Mouse (Mus musculus) heart, embryonic 13.5 days (tissue): ENCODE data around the gene Gapvd1. TPM values are rescaled to one million over a fixed set of nuclear protein-coding genes. Genes with fewer than 3 reads are reported as not detected.
A peak's percentile ranks its signal among the peaks of the same experiment; 100 is the strongest.

ENCODE experiments used
- ATAC-seq: fragments of 200-750 bp; cut with Nextera tagmentation; 2 replicates; pipeline ENCODE4 v1.8.0; 2017; ENCODE audit warnings: moderate TSS enrichment; ENCODE audit not compliant: insufficient number of reproducible peaks, low FRiP score, low TSS enrichment; ENCODE audit errors: extremely low read depth
- H3K27ac ChIP-seq: fragments of 300-500 bp; sonication (generic); replicated peaks from 2 replicates; pipeline ENCODE4 v1.5.1; 2015; ENCODE audit warnings: moderate library complexity, mild to moderate bottlenecking, inconsistent platforms
- H3K27me3 ChIP-seq: fragments of 300-500 bp; sonication (generic); replicated peaks from 2 replicates; pipeline ENCODE4 v1.6.1; 2015; ENCODE audit warnings: mild to moderate bottlenecking, inconsistent platforms
- H3K36me3 ChIP-seq: fragments of 300-500 bp; sonication (generic); 2 replicates; pipeline ENCODE4 v1.6.1; 2015; ENCODE audit warnings: mild to moderate bottlenecking, inconsistent platforms
- H3K4me1 ChIP-seq: fragments of 300-500 bp; sonication (generic); 2 replicates; pipeline ENCODE4 v1.6.1; 2015; ENCODE audit warnings: inconsistent platforms
- H3K4me2 ChIP-seq: fragments of 300-500 bp; sonication (generic); 2 replicates; pipeline ENCODE4 v1.6.1; 2015; ENCODE audit warnings: inconsistent platforms, mild to moderate bottlenecking, moderate library complexity
- H3K4me3 ChIP-seq: fragments of 300-500 bp; sonication (generic); 2 replicates; pipeline ENCODE4 v1.5.1; 2015; ENCODE audit warnings: moderate library complexity, mild to moderate bottlenecking, inconsistent platforms
- H3K9ac ChIP-seq: fragments of 300-500 bp; sonication (generic); 2 replicates; pipeline ENCODE4 v1.6.1; 2015; ENCODE audit warnings: inconsistent platforms, mild to moderate bottlenecking, moderate library complexity
- H3K9me3 ChIP-seq: fragments of 300-500 bp; sonication (generic); 2 replicates; pipeline ENCODE4 v1.6.1; 2016; ENCODE audit warnings: inconsistent platforms
- WGBS: fragments of 180-500 bp; shearing (Covaris S2); methylation state at CpG from one replicate; pipeline ENCODE4 v1.1.7; 2015; ENCODE audit warnings: mixed read lengths; 5-methylcytosine and 5-hydroxymethylcytosine counted together
- polyA plus RNA-seq: library from polyadenylated mRNA; unstranded; fragments of >200 nt; fragmentation: Nextera tagmentation; extraction: Ambion mirVana; gene quantifications from 2 replicates; pipeline ENCODE4 v1.2.1, GENCODE M21; 2015

Gapvd1 gene
- polyA plus RNA-seq, 1 experiment from 2014 or later = 55.6 TPM

- peak overlapping the region; percentile 33; the same call in 1 of the 2 replicates for H3K27ac ChIP-seq
- no peaks in the 10 kb centered on the region for H3K27me3 ChIP-seq
- H3K4me1 ChIP-seq = peaks cover 18% of the 10 kb centered on the region
- WGBS = 5% methylated on average over 20 of the region's 21 CpGs
- H3K4me2 ChIP-seq = peak overlapping the region; percentile 83
- peak overlapping the region; percentile 77 for H3K9ac ChIP-seq
- H3K4me3 ChIP-seq = peak overlapping the region; percentile 60
- ATAC-seq = peak; percentile 95
- H3K9me3 ChIP-seq = no peaks in the 10 kb centered on the region
- H3K36me3 ChIP-seq = no peaks in the 10 kb centered on the region
Observed at GRCm38 (mm10) chr2:34645851-34646540, 109.0 kb downstream of the Gapvd1 start.

- H3K4me2 ChIP-seq = peak overlapping the region; percentile 83; the same call in 1 of the 2 replicates
- peaks cover 18% of the 10 kb centered on the region for H3K4me1 ChIP-seq
- no peaks in the 10 kb centered on the region for H3K9me3 ChIP-seq
- H3K9ac ChIP-seq = no peak overlapping the region
- ATAC-seq = no peak
- H3K27me3 ChIP-seq = no peaks in the 10 kb centered on the region
- H3K4me3 ChIP-seq = no peak overlapping the region
- H3K36me3 ChIP-seq = no peaks in the 10 kb centered on the region
- no peak overlapping the region for H3K27ac ChIP-seq
- 32% methylated on average over 22 of the region's 22 CpGs for WGBS
Observed at GRCm38 (mm10) chr2:34644571-34645526, 110.2 kb downstream of the Gapvd1 start.

GRCm38 (mm10) chr2:34642351-34642750 is 112.7 kb downstream of the Gapvd1 start:
- WGBS = 38% methylated on average over 2 of the region's 2 CpGs
- Histone ChIP-seq H3K36me3 (no peaks in the 10 kb centered on the region), H3K27me3 (peaks cover 5% of the 10 kb centered on the region; the same call in 1 of the 2 replicates), H3K4me1 (peaks cover 22% of the 10 kb centered on the region), H3K27ac (no peak overlapping the region), H3K4me2 (no peak overlapping the region), H3K9ac (no peak overlapping the region), H3K9me3 (no peaks in the 10 kb centered on the region), H3K4me3 (no peak overlapping the region)
- no peak for ATAC-seq

- Histone ChIP-seq H3K9ac (no peak overlapping the region), H3K27me3 (peaks cover 5% of the 10 kb centered on the region; the same call in 1 of the 2 replicates), H3K9me3 (no peaks in the 10 kb centered on the region), H3K4me1 (peaks cover 14% of the 10 kb centered on the region), H3K4me2 (0 out of 2 replicates have a peak overlapping the region, but pooled peaks have one; percentile 94), H3K36me3 (no peaks in the 10 kb centered on the region), H3K27ac (no peak overlapping the region), H3K4me3 (no peak overlapping the region)
- ATAC-seq = no peak
- 51% methylated on average over 5 of the region's 5 CpGs for WGBS
Observed at GRCm38 (mm10) chr2:34639725-34640124, 115.3 kb downstream of the Gapvd1 start.

- Histone ChIP-seq H3K27me3 (peaks cover 5% of the 10 kb centered on the region; the same call in 1 of the 2 replicates), H3K4me2 (peak overlapping the region; percentile 94), H3K9ac (peak overlapping the region; percentile 77), H3K36me3 (no peaks in the 10 kb centered on the region), H3K4me3 (peak overlapping the region; percentile 52), H3K4me1 (peaks cover 13% of the 10 kb centered on the region; the same call in 1 of the 2 replicates), H3K27ac (no peak overlapping the region), H3K9me3 (no peaks in the 10 kb centered on the region)
- ATAC-seq = no peak
- 19% methylated on average over 34 of the region's 37 CpGs for WGBS
Observed at GRCm38 (mm10) chr2:34638955-34639650, 115.9 kb downstream of the Gapvd1 start.

GRCm38 (mm10) chr2:34635249-34636165 is 119.5 kb downstream of the Gapvd1 start:
- no peak for ATAC-seq
- Histone ChIP-seq H3K4me3 (no peak overlapping the region), H3K9me3 (no peaks in the 10 kb centered on the region), H3K27ac (no peak overlapping the region), H3K36me3 (no peaks in the 10 kb centered on the region), H3K4me2 (no peak overlapping the region), H3K9ac (no peak overlapping the region), H3K27me3 (peaks cover 5% of the 10 kb centered on the region; the same call in 1 of the 2 replicates), H3K4me1 (peaks cover 13% of the 10 kb centered on the region; the same call in 1 of the 2 replicates)
- WGBS = 76% methylated on average over 14 of the region's 14 CpGs

GRCm38 (mm10) chr2:34632051-34632450 is 123.0 kb downstream of the Gapvd1 start:
- no peaks in the 10 kb centered on the region for H3K27me3 ChIP-seq
- H3K9me3 ChIP-seq = no peaks in the 10 kb centered on the region
- H3K4me2 ChIP-seq = no peak overlapping the region
- no peaks in the 10 kb centered on the region for H3K36me3 ChIP-seq
- H3K4me3 ChIP-seq = no peak overlapping the region
- H3K27ac ChIP-seq = no peak overlapping the region
- no peak for ATAC-seq
- H3K4me1 ChIP-seq = peaks cover 35% of the 10 kb centered on the region
- 77% methylated on average over 12 of the region's 12 CpGs for WGBS
- no peak overlapping the region for H3K9ac ChIP-seq

GRCm38 (mm10) chr2:34630445-34630844 is 124.6 kb downstream of the Gapvd1 start:
- WGBS = 76% methylated on average over 6 of the region's 6 CpGs
- no peak for ATAC-seq
- H3K36me3 ChIP-seq = peaks cover 8% of the 10 kb centered on the region
- H3K9ac ChIP-seq = no peak overlapping the region
- H3K27ac ChIP-seq = no peak overlapping the region
- H3K4me1 ChIP-seq = peaks cover 31% of the 10 kb centered on the region
- H3K27me3 ChIP-seq = no peaks in the 10 kb centered on the region
- no peak overlapping the region for H3K4me2 ChIP-seq
- H3K4me3 ChIP-seq = no peak overlapping the region
- H3K9me3 ChIP-seq = no peaks in the 10 kb centered on the region

- H3K36me3 ChIP-seq = peaks cover 12% of the 10 kb centered on the region
- H3K4me1 ChIP-seq = peaks cover 28% of the 10 kb centered on the region
- H3K27ac ChIP-seq = no peak overlapping the region
- H3K9me3 ChIP-seq = no peaks in the 10 kb centered on the region
- H3K27me3 ChIP-seq = no peaks in the 10 kb centered on the region
- WGBS = 58% methylated on average over 7 of the region's 7 CpGs
- H3K4me2 ChIP-seq = no peak overlapping the region
- H3K4me3 ChIP-seq = no peak overlapping the region
- no peak overlapping the region for H3K9ac ChIP-seq
- no peak for ATAC-seq
Observed at GRCm38 (mm10) chr2:34629758-34630157, 125.3 kb downstream of the Gapvd1 start.

- H3K4me3 ChIP-seq = no peak overlapping the region
- peaks cover 18% of the 10 kb centered on the region for H3K36me3 ChIP-seq
- peaks cover 28% of the 10 kb centered on the region for H3K4me1 ChIP-seq
- no peaks in the 10 kb centered on the region for H3K9me3 ChIP-seq
- 67% methylated on average over 4 of the region's 4 CpGs for WGBS
- no peak overlapping the region for H3K4me2 ChIP-seq
- H3K27me3 ChIP-seq = no peaks in the 10 kb centered on the region
- H3K9ac ChIP-seq = no peak overlapping the region
- peak overlapping the region; percentile 53; the same call in 1 of the 2 replicates for H3K27ac ChIP-seq
- no peak for ATAC-seq
Observed at GRCm38 (mm10) chr2:34628903-34629540, 126.0 kb downstream of the Gapvd1 start.
